Mouse (Mus musculus) liver, embryonic 16.5 days (tissue): Measurements from ENCODE around the gene BC067074. TPM values are rescaled to one million over a fixed set of nuclear protein-coding genes. Genes with fewer than 3 reads are reported as not detected.

Experiments
- polyA plus RNA-seq: library from polyadenylated mRNA; unstranded; fragments of >200 nt; fragmentation: Nextera tagmentation; extraction: Ambion mirVana; gene quantifications from 2 replicates; pipeline ENCODE4 v1.2.1, GENCODE M21; 2015

The BC067074 gene
- polyA plus RNA-seq, 1 experiment from 2014 or later = 0.18 TPM

Other genes with a start within 250 kb of the BC067074 start
- gene Gpx8, start 246.7 kb upstream of the BC067074 start, polyA plus RNA-seq = 4.4 and 6.3 TPM in 2 replicates
- 3.4 and 5.7 TPM in 2 replicates for gene Gzma, start 192.2 kb upstream of the BC067074 start, polyA plus RNA-seq
- 0.35 and 0.55 TPM in 2 replicates for gene Esm1, start 83.5 kb upstream of the BC067074 start, polyA plus RNA-seq
- not detected in 2 replicates for gene Gzmk, start 67.3 kb upstream of the BC067074 start, polyA plus RNA-seq